Mouse (Mus musculus) central nervous system, embryonic 11.5 days (tissue): Measurements from ENCODE around the gene Map3k20. TPM values are rescaled to one million over a fixed set of nuclear protein-coding genes. Genes with fewer than 3 reads are reported as not detected.

ENCODE experiments used
- polyA plus RNA-seq: library from polyadenylated mRNA; depleted of rRNA; stranded (reverse); fragments of >200 nt; gene quantifications from 2 replicates; pipeline ENCODE4 v1.2.3, GENCODE M21; 2012; rRNA removed

Gene Map3k20
- 6.8 and 9.2 TPM in 2 replicates for polyA plus RNA-seq

DNA sequence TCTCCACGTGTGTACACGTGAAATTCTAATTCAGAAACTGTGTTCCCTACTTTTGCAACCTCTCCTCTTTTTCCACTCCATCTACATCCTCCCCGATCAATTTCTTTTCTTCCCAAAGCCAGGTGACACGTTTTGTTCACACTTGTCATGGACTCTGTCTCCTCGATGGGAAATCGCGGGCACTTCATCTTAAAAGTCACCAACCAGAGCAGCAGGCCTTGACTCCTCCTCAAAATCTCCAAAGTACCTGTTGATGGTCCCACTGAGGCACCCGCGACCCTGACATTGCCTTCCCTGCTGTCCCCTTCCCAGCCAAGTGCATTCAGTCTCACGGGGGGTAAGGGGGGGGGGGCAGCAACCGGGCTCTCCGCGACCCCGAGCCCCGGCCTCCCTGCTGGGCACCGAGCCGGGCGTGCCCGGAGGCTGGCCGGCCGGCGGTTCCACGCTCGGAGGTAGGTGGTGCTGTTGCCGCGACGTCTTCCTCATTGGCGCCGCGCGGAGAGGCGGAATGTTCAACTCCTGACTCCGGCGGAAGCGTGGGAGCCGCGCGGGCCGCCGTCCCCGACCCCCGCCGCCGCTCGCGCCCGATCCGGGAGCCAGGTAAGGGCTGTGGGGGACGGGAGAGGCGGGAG lies at the start of gene Map3k20:
Gene Map3k20, plus strand, starts transcription at position 382 of the 632 bp plus-strand sequence.

DNA sequence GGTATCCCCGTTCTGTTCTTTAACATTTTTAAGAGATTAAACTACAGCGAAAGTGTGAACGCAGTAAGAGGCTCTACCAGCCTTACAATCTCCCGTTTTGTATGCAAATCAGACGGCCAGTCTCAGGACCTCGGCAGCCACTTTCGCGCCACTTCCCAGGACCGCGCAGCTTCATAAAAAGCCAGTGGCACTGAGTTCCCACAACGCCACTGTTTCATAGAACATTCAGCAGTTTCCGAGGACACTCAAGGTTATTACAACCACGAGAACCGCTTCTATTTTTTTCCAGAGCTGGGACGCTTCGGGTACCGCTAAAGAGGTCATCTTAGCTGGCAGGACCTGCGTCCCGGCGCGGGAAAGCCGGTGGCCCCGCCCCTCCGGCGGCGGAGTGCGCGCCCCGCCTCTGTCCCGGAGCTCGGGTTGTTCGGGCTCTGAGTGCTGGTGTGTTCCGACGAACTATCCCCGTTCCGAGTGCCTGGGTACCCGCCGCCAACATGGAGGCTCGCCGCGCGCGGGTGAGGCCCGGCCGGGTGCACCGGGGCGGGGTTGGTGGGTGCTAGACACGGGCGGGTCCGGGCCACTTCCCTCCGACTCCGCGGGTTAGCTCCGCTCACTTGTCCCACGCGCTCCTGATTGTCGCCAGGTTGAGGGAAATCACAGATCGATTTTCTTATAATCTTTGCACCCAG lies 190.5 kb downstream of the Map3k20 start, which contains the start of gene Cdca7:
Gene Cdca7, plus strand, starts transcription at position 363 of the 689 bp plus-strand sequence.

Other genes with a start within 250 kb of the Map3k20 start
- gene Cdca7, start 190.5 kb downstream of the Map3k20 start, polyA plus RNA-seq: 142 and 146 TPM in 2 replicates